Mouse (Mus musculus): ENCODE data around the gene Cldn15. TPM values are rescaled to one million over a fixed set of nuclear protein-coding genes. Genes with fewer than 3 reads are reported as not detected.

Cldn15 gene
- 0.25 TPM in 2 replicates for total RNA-seq (2012; rRNA removed)
- total RNA-seq (2014; rRNA removed): 0.24 TPM in 1 of 2 replicates, not detected in the other
- polyA plus RNA-seq (2012; ENCODE audit: insufficient read length, low read depth): 0.29 and 0.35 TPM in 2 replicates

GRCm38 (mm10) chr5:136966331-136966730 is at the start of gene Cldn15:
Gene Cldn15, plus strand, starts transcription at chr5:136966616.
- H3K27ac ChIP-seq (ENCODE audit: insufficient read depth, low read depth): no peak within 1 kb of the TSS
- H3K4me3 ChIP-seq (replicated peaks in 1 of 3; ENCODE audit: low read depth in 2 of 3, low read length in 2 of 3, poor library complexity in 1 of 3): no peak within 1 kb of the TSS
- H3K4me2 ChIP-seq (ENCODE audit: insufficient read depth, low read depth, poor library complexity, severe bottlenecking): no peak within 1 kb of the TSS
- H3K9ac ChIP-seq (ENCODE audit: insufficient read depth, low read depth): no peak within 1 kb of the TSS
- no peaks in the 10 kb centered on the region for H3K27me3 ChIP-seq (replicated peaks)
- H3K36me3 ChIP-seq (replicated peaks in 1 of 2; ENCODE audit: control insufficient read depth in 1 of 2, insufficient read depth in 1 of 2, low read length in 1 of 2): peaks cover 35 to 69% of the 10 kb centered on the region in 2 experiments
- H3K9me3 ChIP-seq (replicated peaks; ENCODE audit: low read length): no peaks in the 10 kb centered on the region
- no peak for DNase-seq (ENCODE audit: extremely low read depth)
- TF ChIP-seq POLR2AphosphoS2 (IDR thresholded peaks at IDR 0.05; ENCODE audit: low read depth, low read length) (no peak), NRF1 (IDR thresholded peaks at IDR 0.05; ENCODE audit: low read depth, low read length) (no peak), ZMIZ1 (IDR thresholded peaks at IDR 0.05; ENCODE audit: low read depth, low read length) (no peak), POLR2A (IDR thresholded peaks at IDR 0.05; ENCODE audit: low read depth, low read length) (no peak), JUND (conservative IDR thresholded peaks at IDR 0.05; ENCODE audit: low read depth, low read length) (no peak), KAT2A (IDR thresholded peaks at IDR 0.05; ENCODE audit: insufficient replicate concordance, low read length) (no peak), CTCF (conservative IDR thresholded peaks at IDR 0.05 in 1 of 2, IDR thresholded peaks at IDR 0.05 in 1 of 2; ENCODE audit: low read depth in 2 of 2, low read length in 2 of 2) (no peak), EP300 (IDR thresholded peaks at IDR 0.05; ENCODE audit: low read length) (no peak), CHD1 (IDR thresholded peaks at IDR 0.05; ENCODE audit: low read depth, low read length) (no peak), MAX (IDR thresholded peaks at IDR 0.05; ENCODE audit: low read length) (no peak), ELF1 (IDR thresholded peaks at IDR 0.05; ENCODE audit: low read depth, low read length) (no peak), E2F4 (IDR thresholded peaks at IDR 0.05; ENCODE audit: insufficient replicate concordance, low read depth, low read length) (no peak), MAZ (IDR thresholded peaks at IDR 0.05; ENCODE audit: low read depth, low read length) (no peak), TBP (conservative IDR thresholded peaks at IDR 0.05; ENCODE audit: low read depth, low read length) (no peak), GABPA (IDR thresholded peaks at IDR 0.05; ENCODE audit: insufficient replicate concordance, low read depth, low read length) (no peak), SIN3A (IDR thresholded peaks at IDR 0.05; ENCODE audit: low read length) (no peak), SMC3 (IDR thresholded peaks at IDR 0.05; ENCODE audit: low read depth, low read length) (no peak), JUN (IDR thresholded peaks at IDR 0.05; ENCODE audit: insufficient read depth, low read depth, low read length) (no peak), PAX5 (IDR thresholded peaks at IDR 0.05; ENCODE audit: low read length) (no peak)
- peaks cover 0 to 12% of the 10 kb centered on the region in 2 experiments; a peak in 2 of 4 replicates for H3K4me1 ChIP-seq (ENCODE audit: control insufficient read depth in 1 of 2, insufficient read depth in 2 of 2)
- dilution Hi-C loops (cut with MboI; ENCODE audit: extremely low pct_ligation_motif_present, extremely low pct_unique_long_range_greater_than_20kb, low sequenced_read_pairs) (no loop called here), in situ Hi-C loops (cut with MboI; ENCODE audit: low pct_ligation_motif_present, low pct_unique_long_range_greater_than_20kb, low sequenced_read_pairs) (no loop called here)
- no peaks in the 10 kb centered on the region for H3K79me2 ChIP-seq (replicated peaks; ENCODE audit: control insufficient read depth, extremely low read depth, insufficient read depth, poor library complexity, severe bottlenecking)

DNA sequence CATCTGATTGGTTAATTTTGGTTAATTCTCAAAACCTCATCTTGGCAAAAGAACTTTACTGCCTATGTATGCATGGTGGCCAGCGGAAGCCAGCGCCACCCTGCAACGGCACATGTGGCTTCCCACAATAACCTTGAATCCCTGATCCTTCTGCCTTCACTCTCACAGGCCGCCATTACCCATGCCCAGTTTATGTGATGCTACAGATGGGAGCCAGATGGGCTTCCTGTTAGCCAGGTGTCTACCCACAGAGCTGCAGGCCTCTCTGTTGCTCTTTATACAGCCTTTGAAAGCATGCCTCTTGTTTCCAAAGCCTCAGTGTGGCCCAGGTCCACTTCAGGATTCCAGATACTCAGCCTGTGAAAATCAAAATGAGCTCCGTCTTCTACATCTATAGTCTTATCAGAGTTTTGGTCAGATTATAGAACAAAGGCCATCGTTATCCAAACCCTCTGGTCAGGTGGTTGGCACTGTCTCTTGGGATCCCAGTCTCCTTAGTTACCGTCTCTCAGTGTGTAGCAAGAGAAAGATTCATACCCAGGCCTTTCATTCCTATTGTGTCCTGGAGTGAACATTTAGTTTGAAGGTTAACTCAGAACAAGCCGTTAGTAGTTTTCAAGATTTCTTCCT is 48.7 kb upstream of the Cldn15 start:
- Histone ChIP-seq H3K4me3 (replicated peaks in 1 of 3; ENCODE audit: low read depth in 2 of 3, low read length in 2 of 3, poor library complexity in 1 of 3) (no peak overlapping the region), H3K27ac (ENCODE audit: insufficient read depth, low read depth) (no peak overlapping the region), H3K4me1 (ENCODE audit: control insufficient read depth in 1 of 2, insufficient read depth in 2 of 2) (peaks cover 6 to 8% of the 10 kb centered on the region in 2 experiments), H3K9me3 (replicated peaks; ENCODE audit: low read length) (peaks cover 2% of the 10 kb centered on the region), H3K79me2 (replicated peaks; ENCODE audit: control insufficient read depth, extremely low read depth, insufficient read depth, poor library complexity, severe bottlenecking) (no peaks in the 10 kb centered on the region), H3K36me3 (replicated peaks in 1 of 2; ENCODE audit: control insufficient read depth in 1 of 2, insufficient read depth in 1 of 2, low read length in 1 of 2) (peaks cover 9 to 20% of the 10 kb centered on the region in 2 experiments), H3K4me2 (ENCODE audit: insufficient read depth, low read depth, poor library complexity, severe bottlenecking) (no peak overlapping the region), H3K27me3 (replicated peaks) (peaks cover 10% of the 10 kb centered on the region), H3K9ac (ENCODE audit: insufficient read depth, low read depth) (no peak overlapping the region)
- DNase-seq (ENCODE audit: extremely low read depth): no peak
- no peak for TF ChIP-seq MXI1 (IDR thresholded peaks at IDR 0.05; ENCODE audit: low read depth, low read length)
- no peak for TF ChIP-seq NRF1 (IDR thresholded peaks at IDR 0.05; ENCODE audit: low read depth, low read length)
- TF ChIP-seq ZC3H11A (IDR thresholded peaks at IDR 0.05; ENCODE audit: low read depth, low read length): no peak
- TF ChIP-seq POLR2A (IDR thresholded peaks at IDR 0.05; ENCODE audit: low read depth, low read length): no peak
- no peak for TF ChIP-seq JUN (IDR thresholded peaks at IDR 0.05; ENCODE audit: insufficient read depth, low read depth, low read length)
- TF ChIP-seq E2F4 (IDR thresholded peaks at IDR 0.05; ENCODE audit: insufficient replicate concordance, low read depth, low read length): no peak
- no peak for TF ChIP-seq POLR2AphosphoS2 (IDR thresholded peaks at IDR 0.05; ENCODE audit: low read depth, low read length)
- TF ChIP-seq RAD21 (IDR thresholded peaks at IDR 0.05; ENCODE audit: low read depth, low read length): no peak
- TF ChIP-seq IRF4 (IDR thresholded peaks at IDR 0.05; ENCODE audit: low read depth, low read length): no peak
- TF ChIP-seq UBTF (IDR thresholded peaks at IDR 0.05; ENCODE audit: low read depth, low read length): no peak
- no peak for TF ChIP-seq CTCF (conservative IDR thresholded peaks at IDR 0.05 in 1 of 2, IDR thresholded peaks at IDR 0.05 in 1 of 2; ENCODE audit: low read depth in 2 of 2, low read length in 2 of 2)
- no peak for TF ChIP-seq USF2 (conservative IDR thresholded peaks at IDR 0.05; ENCODE audit: low read depth, low read length)
- TF ChIP-seq TCF12 (IDR thresholded peaks at IDR 0.05; ENCODE audit: low read depth, low read length): no peak
- no peak for TF ChIP-seq MAZ (IDR thresholded peaks at IDR 0.05; ENCODE audit: low read depth, low read length)
- no peak for TF ChIP-seq PAX5 (IDR thresholded peaks at IDR 0.05; ENCODE audit: low read length)
- no peak for TF ChIP-seq ZKSCAN1 (IDR thresholded peaks at IDR 0.05; ENCODE audit: borderline replicate concordance, low read depth, low read length)
- no peak for TF ChIP-seq ZMIZ1 (IDR thresholded peaks at IDR 0.05; ENCODE audit: low read depth, low read length)
- TF ChIP-seq ETS1 (conservative IDR thresholded peaks at IDR 0.05; ENCODE audit: low read depth, low read length): no peak
- dilution Hi-C loops (cut with MboI; ENCODE audit: extremely low pct_ligation_motif_present, extremely low pct_unique_long_range_greater_than_20kb, low sequenced_read_pairs) (no loop called here), in situ Hi-C loops (cut with MboI; ENCODE audit: low pct_ligation_motif_present, low pct_unique_long_range_greater_than_20kb, low sequenced_read_pairs) (no loop called here)
